Mouse (Mus musculus): Measurements from ENCODE around the gene Ankrd11. TPM values are rescaled to one million over a fixed set of nuclear protein-coding genes. Genes with fewer than 3 reads are reported as not detected.

Gene Ankrd11
- total and polyA plus RNA-seq, 2 experiments from 2014 or later, result 24.3 to 65.8 TPM

GRCm38 (mm10) chr8:122902581-122902980, 139.5 kb downstream of the Ankrd11 start:
- H3K27me3 ChIP-seq (ENCODE audit: control insufficient read depth, insufficient read depth, low read length), result no peaks in the 10 kb centered on the region
- H3K4me3 ChIP-seq (ENCODE audit: low read depth, low read length), result no peak overlapping the region
- DNase-seq (ENCODE audit: low spot score), result no peak
- H3K4me1 ChIP-seq (ENCODE audit: control insufficient read depth, insufficient read depth), result no peaks in the 10 kb centered on the region
- ATAC-seq (ENCODE audit: insufficient read depth, low read depth), result no peak
- H3K36me3 ChIP-seq (replicated peaks; ENCODE audit: control insufficient read depth, insufficient read depth, low read length), result peaks cover 25% of the 10 kb centered on the region
- TF ChIP-seq EP300 (IDR thresholded peaks at IDR 0.05; ENCODE audit: low read depth), result no peak
- H3K9me3 ChIP-seq (replicated peaks; ENCODE audit: control insufficient read depth, low read length), result no peaks in the 10 kb centered on the region
- H3K4me2 ChIP-seq (ENCODE audit: low read depth, low read length), result no peak overlapping the region
- WGBS, result 76% methylated on average over 3 of the region's 3 CpGs
- H3K27ac ChIP-seq (ENCODE audit: low read depth), result no peak overlapping the region
- H3K9ac ChIP-seq (replicated peaks; ENCODE audit: low read depth, low read length), result no peak overlapping the region

GRCm38 (mm10) chr8:122901892-122902515, 140.1 kb downstream of the Ankrd11 start:
- H3K27ac ChIP-seq (ENCODE audit: low read depth), result no peak overlapping the region
- TF ChIP-seq EP300 (IDR thresholded peaks at IDR 0.05; ENCODE audit: low read depth) (no peak), CTCF (IDR thresholded peaks at IDR 0.05; ENCODE audit: low read depth) (no peak)
- H3K36me3 ChIP-seq (replicated peaks; ENCODE audit: control insufficient read depth, insufficient read depth, low read length), result peaks cover 31% of the 10 kb centered on the region
- ATAC-seq (ENCODE audit: insufficient read depth, low read depth), result no peak
- no peaks in the 10 kb centered on the region for H3K4me1 ChIP-seq (ENCODE audit: control insufficient read depth, insufficient read depth)
- DNase-seq (ENCODE audit: low spot score), result no peak
- no peaks in the 10 kb centered on the region for H3K9me3 ChIP-seq (replicated peaks; ENCODE audit: control insufficient read depth, low read length)
- H3K4me3 ChIP-seq (ENCODE audit: low read depth, low read length), result no peak overlapping the region
- H3K9ac ChIP-seq (replicated peaks; ENCODE audit: low read depth, low read length), result no peak overlapping the region
- 71% methylated on average over 8 of the region's 8 CpGs for WGBS
- no peak overlapping the region for H3K4me2 ChIP-seq (ENCODE audit: low read depth, low read length)
- H3K27me3 ChIP-seq (ENCODE audit: control insufficient read depth, insufficient read depth, low read length), result no peaks in the 10 kb centered on the region

- Histone ChIP-seq H3K36me3 (replicated peaks; ENCODE audit: control insufficient read depth, insufficient read depth, low read length) (peaks cover 36% of the 10 kb centered on the region), H3K4me2 (ENCODE audit: low read depth, low read length) (no peak overlapping the region), H3K27ac (ENCODE audit: low read depth) (no peak overlapping the region), H3K9me3 (replicated peaks; ENCODE audit: control insufficient read depth, low read length) (no peaks in the 10 kb centered on the region), H3K27me3 (ENCODE audit: control insufficient read depth, insufficient read depth, low read length) (no peaks in the 10 kb centered on the region), H3K4me3 (ENCODE audit: low read depth, low read length) (no peak overlapping the region), H3K9ac (replicated peaks; ENCODE audit: low read depth, low read length) (no peak overlapping the region), H3K4me1 (ENCODE audit: control insufficient read depth, insufficient read depth) (no peaks in the 10 kb centered on the region)
- ATAC-seq (ENCODE audit: insufficient read depth, low read depth) (no peak), DNase-seq (ENCODE audit: low spot score) (no peak)
- 84% methylated on average over 7 of the region's 7 CpGs for WGBS
- TF ChIP-seq EP300 (IDR thresholded peaks at IDR 0.05; ENCODE audit: low read depth) (no peak), CTCF (IDR thresholded peaks at IDR 0.05; ENCODE audit: low read depth) (no peak)
These were observed 140.6 kb downstream of the Ankrd11 start for GRCm38 (mm10) chr8:122901476-122901875.

GRCm38 (mm10) chr8:122899085-122899484, 143.0 kb downstream of the Ankrd11 start:
- H3K36me3 ChIP-seq (replicated peaks; ENCODE audit: control insufficient read depth, insufficient read depth, low read length), result peaks cover 60% of the 10 kb centered on the region
- WGBS, result 40% methylated on average over 5 of the region's 5 CpGs
- H3K9ac ChIP-seq (replicated peaks; ENCODE audit: low read depth, low read length), result no peak overlapping the region
- no peaks in the 10 kb centered on the region for H3K9me3 ChIP-seq (replicated peaks; ENCODE audit: control insufficient read depth, low read length)
- H3K27ac ChIP-seq (ENCODE audit: low read depth), result no peak overlapping the region
- TF ChIP-seq CTCF (IDR thresholded peaks at IDR 0.05; ENCODE audit: low read depth) (peak; percentile 40; the same call in 1 of the 2 replicates), EP300 (IDR thresholded peaks at IDR 0.05; ENCODE audit: low read depth) (no peak)
- DNase-seq (ENCODE audit: low spot score), result peak; percentile 16
- no peak overlapping the region for H3K4me3 ChIP-seq (ENCODE audit: low read depth, low read length)
- ATAC-seq (ENCODE audit: insufficient read depth, low read depth), result peak; percentile 64
- no peaks in the 10 kb centered on the region for H3K4me1 ChIP-seq (ENCODE audit: control insufficient read depth, insufficient read depth)
- H3K4me2 ChIP-seq (ENCODE audit: low read depth, low read length), result no peak overlapping the region
- no peaks in the 10 kb centered on the region for H3K27me3 ChIP-seq (ENCODE audit: control insufficient read depth, insufficient read depth, low read length)

GRCm38 (mm10) chr8:122898473-122898872, 143.6 kb downstream of the Ankrd11 start:
- no peak for ATAC-seq (ENCODE audit: insufficient read depth, low read depth)
- no peak overlapping the region for H3K9ac ChIP-seq (replicated peaks; ENCODE audit: low read depth, low read length)
- TF ChIP-seq EP300 (IDR thresholded peaks at IDR 0.05; ENCODE audit: low read depth), result no peak
- TF ChIP-seq CTCF (IDR thresholded peaks at IDR 0.05; ENCODE audit: low read depth), result no peak
- no peak for DNase-seq (ENCODE audit: low spot score)
- 90% methylated on average over 12 of the region's 12 CpGs for WGBS
- no peaks in the 10 kb centered on the region for H3K9me3 ChIP-seq (replicated peaks; ENCODE audit: control insufficient read depth, low read length)
- H3K4me2 ChIP-seq (ENCODE audit: low read depth, low read length), result no peak overlapping the region
- H3K27me3 ChIP-seq (ENCODE audit: control insufficient read depth, insufficient read depth, low read length), result no peaks in the 10 kb centered on the region
- peaks cover 66% of the 10 kb centered on the region for H3K36me3 ChIP-seq (replicated peaks; ENCODE audit: control insufficient read depth, insufficient read depth, low read length)
- H3K4me3 ChIP-seq (ENCODE audit: low read depth, low read length), result no peak overlapping the region
- no peak overlapping the region for H3K27ac ChIP-seq (ENCODE audit: low read depth)
- H3K4me1 ChIP-seq (ENCODE audit: control insufficient read depth, insufficient read depth), result no peaks in the 10 kb centered on the region

- no peaks in the 10 kb centered on the region for H3K27me3 ChIP-seq (ENCODE audit: control insufficient read depth, insufficient read depth, low read length)
- DNase-seq (ENCODE audit: low spot score) (no peak), ATAC-seq (ENCODE audit: insufficient read depth, low read depth) (no peak)
- WGBS, result 47% methylated on average over 4 of the region's 4 CpGs
- no peaks in the 10 kb centered on the region for H3K4me1 ChIP-seq (ENCODE audit: control insufficient read depth, insufficient read depth)
- no peak overlapping the region for H3K4me3 ChIP-seq (ENCODE audit: low read depth, low read length)
- H3K9me3 ChIP-seq (replicated peaks; ENCODE audit: control insufficient read depth, low read length), result no peaks in the 10 kb centered on the region
- H3K4me2 ChIP-seq (ENCODE audit: low read depth, low read length), result no peak overlapping the region
- H3K36me3 ChIP-seq (replicated peaks; ENCODE audit: control insufficient read depth, insufficient read depth, low read length), result peaks cover 71% of the 10 kb centered on the region
- H3K27ac ChIP-seq (ENCODE audit: low read depth), result no peak overlapping the region
- no peak overlapping the region for H3K9ac ChIP-seq (replicated peaks; ENCODE audit: low read depth, low read length)
- no peak for TF ChIP-seq EP300 (IDR thresholded peaks at IDR 0.05; ENCODE audit: low read depth)
- TF ChIP-seq CTCF (IDR thresholded peaks at IDR 0.05; ENCODE audit: low read depth), result no peak
These were observed 144.1 kb downstream of the Ankrd11 start for GRCm38 (mm10) chr8:122898018-122898417.

Data from heart, postnatal 0 days (tissue).